Mouse (Mus musculus): ENCODE results near the gene Psmd13.

GRCm38 (mm10) chr7:140905642-140906081 lies 23.9 kb downstream of the Psmd13 start:
- TF ChIP-seq CTCF (IDR thresholded peaks at IDR 0.05; ENCODE audit: low read depth) (no peak), EP300 (IDR thresholded peaks at IDR 0.05; ENCODE audit: low read depth) (no peak)

All from liver, postnatal 0 days (tissue).